Mouse (Mus musculus) CH12.LX (cell line): ENCODE measurements around the gene Baz2b. TPM values are rescaled to one million over a fixed set of nuclear protein-coding genes. Genes with fewer than 3 reads are reported as not detected.

Experiments used
- DNase-seq: peaks from one replicate; pipeline ENCODE4 v3.0.0-alpha.2; 2013; ENCODE audit errors: extremely low read depth
- H3K27ac ChIP-seq: 2 replicates; pipeline ENCODE4 v1.5.1; 2012; ENCODE audit warnings: low read depth, mild to moderate bottlenecking, control low read depth, moderate library complexity; ENCODE audit not compliant: insufficient read depth
- H3K27me3 ChIP-seq: replicated peaks from 2 replicates; pipeline ENCODE3; 2012; ENCODE audit warnings: inconsistent platforms
- H3K36me3 ChIP-seq, 2 experiments: replicated peaks in 1 of 2; 2 replicates each; pipeline versions ENCODE3 to v1.6.1; 2012; ENCODE audit warnings: inconsistent platforms in 1 of 2, low read length in 1 of 2, mild to moderate bottlenecking in 1 of 2, mixed read lengths in 1 of 2, moderate library complexity in 1 of 2; ENCODE audit not compliant: control insufficient read depth in 1 of 2, insufficient read depth in 1 of 2
- H3K4me1 ChIP-seq, 2 experiments: 2 replicates each; pipeline ENCODE4 v1.6.1; 2012; ENCODE audit warnings: inconsistent platforms in 1 of 2, moderate library complexity in 1 of 2; ENCODE audit not compliant: insufficient read depth in 2 of 2, control insufficient read depth in 1 of 2
- H3K4me2 ChIP-seq: 2 replicates; pipeline ENCODE4 v1.6.1; 2012; ENCODE audit warnings: low read depth, mild to moderate bottlenecking, control low read depth; ENCODE audit not compliant: poor library complexity, insufficient read depth, severe bottlenecking
- H3K4me3 ChIP-seq, 3 experiments: fragments of 150-350 bp in 1 of 3; sonication (generic) in 1 of 3; replicated peaks in 1 of 3; 2 replicates each; pipeline versions ENCODE3 to v1.5.1; 2011 to 2012; ENCODE audit warnings: low read depth in 2 of 3, low read length in 2 of 3, mild to moderate bottlenecking in 2 of 3, moderate library complexity in 2 of 3, control low read depth in 1 of 3, improper control_type of control experiment in 1 of 3, inconsistent platforms in 1 of 3, mixed read lengths in 1 of 3; ENCODE audit not compliant: poor library complexity in 1 of 3
- H3K79me2 ChIP-seq: replicated peaks from 2 replicates; pipeline ENCODE4 v1.6.1; 2012; ENCODE audit warnings: mild to moderate bottlenecking, moderate library complexity; ENCODE audit not compliant: control insufficient read depth, poor library complexity, insufficient read depth, severe bottlenecking; ENCODE audit errors: extremely low read depth
- H3K9ac ChIP-seq: 2 replicates; pipeline ENCODE4 v1.6.1; 2012; ENCODE audit warnings: low read depth, mild to moderate bottlenecking, control low read depth, moderate library complexity; ENCODE audit not compliant: insufficient read depth
- H3K9me3 ChIP-seq: replicated peaks from 2 replicates; pipeline ENCODE3; 2012; ENCODE audit warnings: low read length, inconsistent platforms, mixed read lengths
- BHLHE40 ChIP-seq: IDR thresholded peaks from 2 replicates; pipeline ENCODE4 v1.6.1; 2011; ENCODE audit warnings: mild to moderate bottlenecking, low read depth, low read length, improper control_type of control experiment
- CHD1 ChIP-seq: IDR thresholded peaks from 2 replicates; pipeline ENCODE4 v1.6.1; 2012; ENCODE audit warnings: low read depth, low read length, improper control_type of control experiment, inconsistent platforms
- CTCF ChIP-seq, 2 experiments: IDR thresholded peaks in 1 of 2; conservative IDR thresholded peaks in 1 of 2; 2 replicates each; pipeline ENCODE4 v1.5.1; 2011 to 2012; ENCODE audit warnings: low read depth in 2 of 2, low read length in 2 of 2, improper control_type of control experiment in 1 of 2, inconsistent platforms in 1 of 2, mild to moderate bottlenecking in 1 of 2, moderate library complexity in 1 of 2
- E2F4 ChIP-seq: IDR thresholded peaks from 2 replicates; pipeline ENCODE4 v1.6.1; 2011; ENCODE audit warnings: low read depth, low read length, improper control_type of control experiment; ENCODE audit not compliant: insufficient replicate concordance
- ELF1 ChIP-seq: IDR thresholded peaks from 2 replicates; pipeline ENCODE4 v1.6.1; 2014; ENCODE audit warnings: low read depth, mild to moderate bottlenecking, inconsistent platforms, low read length, improper control_type of control experiment
- EP300 ChIP-seq: IDR thresholded peaks from 2 replicates; pipeline ENCODE4 v1.6.1; 2011; ENCODE audit warnings: low read length, improper control_type of control experiment
- ETS1 ChIP-seq: conservative IDR thresholded peaks from 2 replicates; pipeline ENCODE4 v1.6.1; 2012; ENCODE audit warnings: low read depth, mild to moderate bottlenecking, inconsistent platforms, low read length, improper control_type of control experiment, moderate library complexity
- GABPA ChIP-seq: IDR thresholded peaks from 2 replicates; pipeline ENCODE4 v1.6.1; 2012; ENCODE audit warnings: low read depth, low read length, improper control_type of control experiment, inconsistent platforms; ENCODE audit not compliant: insufficient replicate concordance
- HCFC1 ChIP-seq: IDR thresholded peaks from 2 replicates; pipeline ENCODE4 v1.6.1; 2012; ENCODE audit warnings: low read depth, mild to moderate bottlenecking, inconsistent platforms, low read length, improper control_type of control experiment
- IRF4 ChIP-seq: IDR thresholded peaks from 2 replicates; pipeline ENCODE4 v1.6.1; 2014; ENCODE audit warnings: low read depth, mild to moderate bottlenecking, inconsistent platforms, low read length, improper control_type of control experiment
- JUN ChIP-seq: IDR thresholded peaks from 2 replicates; pipeline ENCODE4 v1.6.1; 2011; ENCODE audit warnings: low read depth, mild to moderate bottlenecking, low read length, improper control_type of control experiment, moderate library complexity; ENCODE audit not compliant: insufficient read depth
- JUND ChIP-seq: conservative IDR thresholded peaks from 2 replicates; pipeline ENCODE4 v1.6.1; 2011; ENCODE audit warnings: low read depth, low read length, improper control_type of control experiment
- KAT2A ChIP-seq: IDR thresholded peaks from 2 replicates; pipeline ENCODE4 v1.6.1; 2012; ENCODE audit warnings: low read length, improper control_type of control experiment, inconsistent platforms; ENCODE audit not compliant: insufficient replicate concordance
- MAFK ChIP-seq: IDR thresholded peaks from 2 replicates; pipeline ENCODE4 v1.6.1; 2011; ENCODE audit warnings: low read length, improper control_type of control experiment; ENCODE audit not compliant: insufficient replicate concordance
- MAZ ChIP-seq: IDR thresholded peaks from 2 replicates; pipeline ENCODE4 v1.6.1; 2012; ENCODE audit warnings: low read depth, mild to moderate bottlenecking, inconsistent platforms, low read length, improper control_type of control experiment, moderate library complexity
- MEF2A ChIP-seq: IDR thresholded peaks from 2 replicates; pipeline ENCODE4 v1.6.1; 2014; ENCODE audit warnings: low read depth, mild to moderate bottlenecking, inconsistent platforms, low read length, improper control_type of control experiment, borderline replicate concordance
- NELFE ChIP-seq: IDR thresholded peaks from 2 replicates; pipeline ENCODE4 v1.6.1; 2011; ENCODE audit warnings: low read depth, low read length, improper control_type of control experiment
- NRF1 ChIP-seq: IDR thresholded peaks from 2 replicates; pipeline ENCODE4 v1.6.1; 2014; ENCODE audit warnings: low read depth, mild to moderate bottlenecking, inconsistent platforms, low read length, improper control_type of control experiment, moderate library complexity
- PAX5 ChIP-seq: IDR thresholded peaks from 2 replicates; pipeline ENCODE4 v1.6.1; 2012; ENCODE audit warnings: low read length, inconsistent platforms, mixed read lengths
- POLR2A ChIP-seq: IDR thresholded peaks from 2 replicates; pipeline ENCODE4 v1.6.1; 2011; ENCODE audit warnings: low read depth, mild to moderate bottlenecking, improper control_type of control experiment, low read length
- POLR2AphosphoS2 ChIP-seq: IDR thresholded peaks from 2 replicates; pipeline ENCODE4 v1.6.1; 2011; ENCODE audit warnings: low read depth, low read length, improper control_type of control experiment
- RCOR1 ChIP-seq: conservative IDR thresholded peaks from 2 replicates; pipeline ENCODE4 v1.6.1; 2012; ENCODE audit warnings: low read depth, mild to moderate bottlenecking, inconsistent platforms, low read length, improper control_type of control experiment
- SMC3 ChIP-seq: IDR thresholded peaks from 2 replicates; pipeline ENCODE4 v1.6.1; 2011; ENCODE audit warnings: low read depth, low read length, improper control_type of control experiment
- TBP ChIP-seq: conservative IDR thresholded peaks from 2 replicates; pipeline ENCODE4 v1.6.1; 2011; ENCODE audit warnings: low read depth, low read length, improper control_type of control experiment
- TCF12 ChIP-seq: IDR thresholded peaks from 2 replicates; pipeline ENCODE4 v1.6.1; 2014; ENCODE audit warnings: low read depth, mild to moderate bottlenecking, inconsistent platforms, low read length, improper control_type of control experiment
- USF1 ChIP-seq: IDR thresholded peaks from 2 replicates; pipeline ENCODE4 v1.6.1; 2014; ENCODE audit warnings: low read depth, mild to moderate bottlenecking, inconsistent platforms, low read length, improper control_type of control experiment
- USF2 ChIP-seq: conservative IDR thresholded peaks from 2 replicates; pipeline ENCODE4 v1.6.1; 2011; ENCODE audit warnings: low read depth, low read length, improper control_type of control experiment
- ZKSCAN1 ChIP-seq: IDR thresholded peaks from 2 replicates; pipeline ENCODE4 v1.6.1; 2012; ENCODE audit warnings: low read depth, inconsistent platforms, low read length, improper control_type of control experiment, borderline replicate concordance
- ZMIZ1 ChIP-seq: IDR thresholded peaks from 2 replicates; pipeline ENCODE4 v1.6.1; 2012; ENCODE audit warnings: low read depth, mild to moderate bottlenecking, inconsistent platforms, low read length, improper control_type of control experiment
- ZNF384 ChIP-seq: IDR thresholded peaks from 2 replicates; pipeline ENCODE4 v1.6.1; 2012; ENCODE audit warnings: low read depth, low read length, improper control_type of control experiment, inconsistent platforms
- dilution Hi-C: fragments of 300-500 bp; cut with MboI; formaldehyde crosslinking; loops from 2 replicates; pipeline ENCODE4 v1.14.3; 2020; ENCODE audit warnings: low sequenced_read_pairs; ENCODE audit not compliant: extremely low pct_unique_long_range_greater_than_20kb, extremely low pct_ligation_motif_present
- in situ Hi-C: fragments of 300-500 bp; cut with MboI; formaldehyde crosslinking; loops from 3 replicates; pipeline ENCODE4 v1.14.3; 2019; ENCODE audit warnings: low sequenced_read_pairs, low pct_ligation_motif_present, low pct_unique_long_range_greater_than_20kb, mixed read lengths
- polyA plus RNA-seq: library from polyadenylated mRNA; unstranded; fragments of >175 nt; gene quantifications from 2 replicates; pipeline ENCODE4 v1.2.1, GENCODE M21; 2012; ENCODE audit warnings: low read depth; ENCODE audit not compliant: insufficient read length
- total RNA-seq, 2 experiments: library from RNA; depleted of rRNA; stranded (reverse); fragments of 300-350 nt in 1 of 2; fragments of >200 nt in 1 of 2; gene quantifications; 2 replicates each; pipeline ENCODE4 v1.2.3; 2012 to 2014

Baz2b gene
- total and polyA plus RNA-seq, 3 experiments: 17.3 to 36.3 (median 31.9) TPM

DNA sequence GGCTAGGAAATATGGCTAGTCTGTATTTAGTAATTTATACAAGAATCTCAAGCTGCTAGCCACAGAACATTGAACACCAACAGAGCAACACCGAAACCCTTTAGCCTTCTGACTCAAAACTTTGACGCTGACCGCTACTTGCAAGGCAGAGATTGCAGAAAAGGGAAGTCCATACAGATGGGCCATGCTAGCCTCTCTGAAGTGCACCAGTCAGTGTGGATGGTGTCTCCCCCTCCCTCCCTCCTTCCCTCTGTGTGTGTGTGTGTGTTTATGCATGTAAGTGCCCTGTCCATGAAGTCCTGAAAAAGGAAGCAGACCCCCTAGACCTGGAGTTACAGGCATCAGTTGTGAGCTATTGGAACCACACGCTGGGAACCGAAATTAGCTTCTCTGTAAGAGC, 33.6 kb downstream of the Baz2b start:
- H3K36me3 ChIP-seq: no peaks in the 10 kb centered on the region

GRCm38 (mm10) chr2:60175078-60175477, 34.6 kb downstream of the Baz2b start:
- H3K36me3 ChIP-seq: no peaks in the 10 kb centered on the region
- H3K27ac ChIP-seq: no peak overlapping the region
- in situ Hi-C loops: no loop called here
- no peak for TF ChIP-seq MAFK
- TF ChIP-seq ZNF384: 0 out of 2 replicates have a peak, but pooled peaks have one; percentile 34
- TF ChIP-seq, all 38 proteins: peak for 1
- dilution Hi-C loops: no loop called here
- H3K4me2 ChIP-seq: no peak overlapping the region
- H3K9me3 ChIP-seq: peaks cover 5% of the 10 kb centered on the region
- H3K27me3 ChIP-seq: no peaks in the 10 kb centered on the region
- DNase-seq: no peak
- H3K79me2 ChIP-seq: no peaks in the 10 kb centered on the region
- peaks cover 2 to 40% of the 10 kb centered on the region in 2 experiments; a peak in 3 of 4 replicates for H3K4me1 ChIP-seq
- no peak overlapping the region for H3K4me3 ChIP-seq
- H3K9ac ChIP-seq: no peak overlapping the region

More for the DNA sequence above, 33.6 kb downstream of the Baz2b start:
- DNase-seq: peak; percentile 81
- Histone ChIP-seq H3K4me2 (peak overlapping the region; percentile 83), H3K9ac (peak overlapping the region; percentile 59; the same call in 1 of the 2 replicates), H3K9me3 (peaks cover 5% of the 10 kb centered on the region), H3K4me1 (peaks cover 2 to 39% of the 10 kb centered on the region in 2 experiments; a peak in 3 of 4 replicates), H3K79me2 (no peaks in the 10 kb centered on the region), H3K4me3 (peak overlapping the region in 1 of 3 experiments; percentile 11), H3K27ac (peak overlapping the region; percentile 85), H3K27me3 (no peaks in the 10 kb centered on the region)
- dilution Hi-C loops (no loop called here), in situ Hi-C loops (no loop called here)
- TF ChIP-seq USF1 (no peak), IRF4 (peak; percentile 84), NELFE (no peak), TCF12 (peak; percentile 69; the same call in 1 of the 2 replicates), PAX5 (no peak), ELF1 (0 out of 2 replicates have a peak, but pooled peaks have one; percentile 13), MAFK (no peak), BHLHE40 (peak; percentile 13; the same call in 1 of the 2 replicates), SMC3 (no peak), JUND (no peak; the same call in 1 of the 2 replicates), EP300 (peak; percentile 87), MEF2A (peak; percentile 60; the same call in 1 of the 2 replicates), USF2 (no peak), POLR2A (no peak), JUN (no peak), ZKSCAN1 (no peak), KAT2A (no peak), E2F4 (no peak), CHD1 (no peak), POLR2AphosphoS2 (no peak), ZMIZ1 (no peak), NRF1 (no peak), MAZ (no peak), RCOR1 (no peak), CTCF (conservative IDR thresholded peaks at IDR 0.05 in 1 of 2, IDR thresholded peaks at IDR 0.05 in 1 of 2; ENCODE audit: low read depth in 2 of 2, low read length in 2 of 2) (no peak), HCFC1 (no peak), GABPA (no peak), TBP (no peak), ETS1 (no peak; the same call in 1 of the 2 replicates)
